Mouse (Mus musculus): ENCODE measurements around the gene Thrb. TPM values are rescaled to one million over a fixed set of nuclear protein-coding genes. Genes with fewer than 3 reads are reported as not detected.

Thrb gene
- total and polyA plus RNA-seq, 3 experiments = not detected

DNA sequence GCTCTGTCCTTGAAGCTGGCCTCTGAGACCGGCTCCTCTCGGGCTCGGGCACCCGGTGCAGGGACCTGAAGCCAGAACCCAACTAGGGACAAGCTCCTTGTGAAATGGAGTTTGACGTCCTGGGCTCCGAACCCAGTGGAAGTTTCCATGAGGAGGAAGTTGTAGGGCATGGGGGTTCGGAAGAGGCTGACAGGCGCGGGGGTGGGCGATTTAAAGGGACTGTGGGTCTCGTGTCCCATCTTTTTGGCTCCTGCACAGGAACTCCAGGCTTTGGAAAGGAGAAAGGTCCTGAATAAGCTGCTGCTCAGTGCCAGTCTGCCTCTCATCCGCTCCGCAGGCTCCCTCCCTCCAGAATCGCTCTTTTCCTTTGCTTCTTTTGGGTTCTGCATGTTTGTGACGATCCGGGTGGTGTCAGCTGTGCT, 1.1 kb downstream of the Thrb start:
- DNase-seq (ENCODE audit: low read depth, low spot score) = no peak
- H3K27ac ChIP-seq (ENCODE audit: control insufficient read depth, low read depth, low read length) = no peak overlapping the region
- H3K36me3 ChIP-seq (ENCODE audit: control insufficient read depth in 1 of 2, insufficient read depth in 2 of 2, low read length in 2 of 2) = no peaks in the 10 kb centered on the region
- no peak overlapping the region for H3K4me3 ChIP-seq (ENCODE audit: control insufficient read depth in 1 of 2, insufficient read depth in 1 of 2, low read depth in 2 of 2, low read length in 2 of 2)
- no peaks in the 10 kb centered on the region for H3K9me3 ChIP-seq (replicated peaks; ENCODE audit: insufficient read depth, low read length)
- no peaks in the 10 kb centered on the region for H3K4me1 ChIP-seq (ENCODE audit: control insufficient read depth in 1 of 2, insufficient read depth in 2 of 2, low read length in 2 of 2)
- no peaks in the 10 kb centered on the region for H3K27me3 ChIP-seq (ENCODE audit: control insufficient read depth in 1 of 2, insufficient read depth in 2 of 2, low read length in 2 of 2)
- no peak for TF ChIP-seq NRF1 (IDR thresholded peaks at IDR 0.05; ENCODE audit: insufficient read depth, low read depth, low read length, poor library complexity, severe bottlenecking)
- no peak for TF ChIP-seq MYC (IDR thresholded peaks at IDR 0.05; ENCODE audit: low read depth, low read length)
- no peak for TF ChIP-seq CHD1 (IDR thresholded peaks at IDR 0.05; ENCODE audit: low read depth, low read length)
- TF ChIP-seq SMC3 (IDR thresholded peaks at IDR 0.05; ENCODE audit: low read depth, low read length) = no peak
- TF ChIP-seq ETS1 (IDR thresholded peaks at IDR 0.05; ENCODE audit: low read depth, low read length) = no peak
- no peak overlapping the region for H3K9ac ChIP-seq (ENCODE audit: control insufficient read depth, low read depth, low read length, poor library complexity, severe bottlenecking)
- H3K79me2 ChIP-seq (ENCODE audit: control insufficient read depth, insufficient read depth, low read length, poor library complexity) = no peaks in the 10 kb centered on the region

- no peaks in the 10 kb centered on the region for H3K4me1 ChIP-seq (ENCODE audit: control insufficient read depth in 1 of 2, insufficient read depth in 2 of 2, low read length in 2 of 2)
These were observed 2.0 kb downstream of the Thrb start for GRCm38 (mm10) chr14:17662087-17662486.

DNA sequence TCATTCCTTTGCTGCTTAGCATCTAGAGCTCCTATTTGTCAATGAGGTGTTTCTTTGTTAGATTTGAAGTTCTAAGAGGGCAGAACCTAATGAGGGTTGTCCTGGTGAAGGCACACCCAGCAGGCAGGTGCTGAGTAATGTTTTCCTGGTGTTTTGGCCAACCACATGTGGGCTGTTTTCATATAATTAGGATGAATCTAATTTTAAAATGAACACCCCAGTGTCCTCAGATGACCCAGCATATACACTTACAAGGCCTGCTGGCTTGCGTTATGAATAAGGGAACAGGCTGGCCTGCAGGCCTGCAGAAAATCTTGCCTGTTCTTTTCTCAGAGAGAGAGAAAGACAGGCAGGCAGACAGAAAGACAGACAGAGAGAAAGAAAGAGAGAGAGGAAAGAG, 14.3 kb downstream of the Thrb start:
- Histone ChIP-seq H3K79me2 (ENCODE audit: control insufficient read depth, insufficient read depth, low read length, poor library complexity) (no peaks in the 10 kb centered on the region), H3K4me1 (ENCODE audit: control insufficient read depth in 1 of 2, insufficient read depth in 2 of 2, low read length in 2 of 2) (no peaks in the 10 kb centered on the region), H3K4me3 (ENCODE audit: control insufficient read depth in 1 of 2, insufficient read depth in 1 of 2, low read depth in 2 of 2, low read length in 2 of 2) (no peak overlapping the region), H3K9ac (ENCODE audit: control insufficient read depth, low read depth, low read length, poor library complexity, severe bottlenecking) (no peak overlapping the region), H3K36me3 (ENCODE audit: control insufficient read depth in 1 of 2, insufficient read depth in 2 of 2, low read length in 2 of 2) (no peaks in the 10 kb centered on the region), H3K27ac (ENCODE audit: control insufficient read depth, low read depth, low read length) (no peak overlapping the region), H3K27me3 (ENCODE audit: control insufficient read depth in 1 of 2, insufficient read depth in 2 of 2, low read length in 2 of 2) (no peaks in the 10 kb centered on the region), H3K9me3 (replicated peaks; ENCODE audit: insufficient read depth, low read length) (no peaks in the 10 kb centered on the region)
- no peak for TF ChIP-seq CTCF (IDR thresholded peaks at IDR 0.05 in 2 of 3, conservative IDR thresholded peaks at IDR 0.05 in 1 of 3; ENCODE audit: control insufficient read depth in 1 of 3, insufficient read depth in 1 of 3, low read depth in 2 of 3, low read length in 3 of 3, poor library complexity in 1 of 3, severe bottlenecking in 1 of 3)
- DNase-seq (ENCODE audit: low read depth, low spot score) = no peak

More at GRCm38 (mm10) chr14:17662087-17662486, 2.0 kb downstream of the Thrb start:
- H3K79me2 ChIP-seq (ENCODE audit: control insufficient read depth, insufficient read depth, low read length, poor library complexity) = no peaks in the 10 kb centered on the region
- H3K27ac ChIP-seq (ENCODE audit: control insufficient read depth, low read depth, low read length) = no peak overlapping the region
- no peaks in the 10 kb centered on the region for H3K9me3 ChIP-seq (replicated peaks; ENCODE audit: insufficient read depth, low read length)
- H3K27me3 ChIP-seq (ENCODE audit: control insufficient read depth in 1 of 2, insufficient read depth in 2 of 2, low read length in 2 of 2) = no peaks in the 10 kb centered on the region
- no peak for DNase-seq (ENCODE audit: low read depth, low spot score)
- H3K9ac ChIP-seq (ENCODE audit: control insufficient read depth, low read depth, low read length, poor library complexity, severe bottlenecking) = no peak overlapping the region
- H3K4me3 ChIP-seq (ENCODE audit: control insufficient read depth in 1 of 2, insufficient read depth in 1 of 2, low read depth in 2 of 2, low read length in 2 of 2) = no peak overlapping the region
- TF ChIP-seq GATA1 (IDR thresholded peaks at IDR 0.05; ENCODE audit: low read depth, low read length) (no peak), ZNF384 (IDR thresholded peaks at IDR 0.05; ENCODE audit: low read depth, low read length) (no peak), CHD2 (IDR thresholded peaks at IDR 0.05; ENCODE audit: low read length) (no peak), MYC (IDR thresholded peaks at IDR 0.05; ENCODE audit: low read depth, low read length) (no peak), NRF1 (IDR thresholded peaks at IDR 0.05; ENCODE audit: insufficient read depth, low read depth, low read length, poor library complexity, severe bottlenecking) (no peak), TBP (IDR thresholded peaks at IDR 0.05; ENCODE audit: low read depth, low read length) (no peak), KAT2A (conservative IDR thresholded peaks at IDR 0.05; ENCODE audit: low read depth, low read length) (no peak), NELFE (IDR thresholded peaks at IDR 0.05; ENCODE audit: low read depth, low read length) (no peak), POLR2AphosphoS5 (IDR thresholded peaks at IDR 0.05; ENCODE audit: borderline replicate concordance, low read depth, low read length) (no peak), TAL1 (IDR thresholded peaks at IDR 0.05; ENCODE audit: low read length) (no peak), CHD1 (IDR thresholded peaks at IDR 0.05; ENCODE audit: low read depth, low read length) (no peak), GABPA (IDR thresholded peaks at IDR 0.05; ENCODE audit: low read depth, low read length) (no peak), MAZ (IDR thresholded peaks at IDR 0.05; ENCODE audit: low read depth, low read length) (no peak), JUND (IDR thresholded peaks at IDR 0.05; ENCODE audit: low read depth, low read length) (no peak)
- no peaks in the 10 kb centered on the region for H3K36me3 ChIP-seq (ENCODE audit: control insufficient read depth in 1 of 2, insufficient read depth in 2 of 2, low read length in 2 of 2)
